Mouse (Mus musculus): Measurements from ENCODE around the gene Ccnt1. TPM values are rescaled to one million over a fixed set of nuclear protein-coding genes. Genes with fewer than 3 reads are reported as not detected.

Ccnt1 gene
- 1.7 and 2.3 TPM in 2 replicates for polyA plus RNA-seq (2012; rRNA removed; ENCODE audit: low replicate concordance)

DNA sequence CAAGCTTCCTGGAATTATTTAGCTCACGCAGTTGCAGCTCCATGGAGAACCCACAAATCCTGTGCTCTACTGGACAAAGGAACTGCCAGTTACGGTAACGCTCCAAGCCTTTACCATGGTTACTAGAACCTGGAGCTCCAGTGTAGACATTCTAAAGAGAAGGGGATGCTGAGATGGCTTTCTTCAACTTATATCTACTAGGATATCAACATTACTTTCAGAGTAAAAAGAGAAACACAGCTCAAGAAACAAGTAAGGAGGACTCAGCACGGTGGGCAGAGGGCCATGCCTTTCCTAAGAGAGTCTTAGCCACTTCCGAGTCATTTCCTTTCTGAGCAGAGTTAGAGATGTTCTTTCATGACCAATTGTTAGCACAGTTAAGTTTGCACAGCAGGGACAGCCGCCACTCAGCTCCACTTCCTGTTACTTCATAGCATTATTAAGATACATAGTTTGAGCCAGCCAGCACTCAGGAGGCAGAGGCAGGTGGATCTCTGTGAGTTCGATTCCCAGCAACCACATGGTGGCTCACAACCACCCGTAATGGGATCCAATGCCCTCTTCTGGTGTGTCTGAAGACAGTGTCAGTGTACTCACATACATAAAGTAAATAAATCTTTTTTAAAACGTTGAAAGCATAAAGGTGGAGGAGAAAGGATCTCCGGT is at the start of gene Ccnt1, which contains the start of gene 4930415O20Rik:
Gene Ccnt1, minus strand, starts transcription at position 51 of the 666 bp plus-strand sequence.
Gene 4930415O20Rik, plus strand, starts transcription at position 132 of the 666 bp plus-strand sequence.

DNA sequence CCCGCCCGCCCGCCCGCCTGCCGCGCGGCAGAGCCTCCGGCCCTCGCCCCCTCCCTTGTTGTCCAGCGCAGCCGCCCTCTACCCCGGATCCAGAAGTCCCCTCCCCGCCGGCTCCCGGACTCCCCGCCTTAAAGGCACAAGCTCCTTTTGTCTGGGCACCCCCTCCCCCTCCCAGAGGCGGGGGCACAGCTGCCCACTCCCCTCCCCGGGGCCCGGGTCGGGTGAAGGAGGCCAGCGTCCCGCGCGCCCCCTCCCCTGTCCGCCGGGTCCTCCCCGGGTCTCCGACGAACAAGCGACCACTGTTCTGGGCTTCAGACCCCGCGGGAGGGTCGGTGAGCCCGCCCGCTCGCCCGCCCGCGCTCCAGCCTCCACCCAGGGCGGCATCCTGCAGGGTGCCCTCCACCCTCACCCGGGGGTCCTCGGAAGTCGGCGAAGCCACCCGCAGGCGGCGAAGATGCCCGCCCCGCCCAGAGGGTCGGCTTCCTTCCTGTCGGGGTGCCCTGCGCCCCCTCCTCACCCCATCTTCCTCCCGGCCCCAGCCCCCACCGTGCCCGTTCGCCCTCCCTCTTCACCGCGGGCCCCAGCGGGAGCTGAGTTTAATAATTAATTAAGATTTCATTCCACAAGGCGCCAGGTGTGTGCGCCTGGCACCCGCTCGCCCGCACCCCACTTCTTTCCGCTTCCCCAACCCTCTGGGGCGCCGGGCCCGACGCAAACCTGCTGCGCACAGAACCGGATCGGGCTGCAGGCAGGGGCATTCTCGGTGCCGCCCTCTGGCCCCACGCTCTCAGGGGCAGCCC is 38.8 kb upstream of the Ccnt1 start, which contains the start of gene Adcy6:
Gene Adcy6, minus strand, starts transcription at position 746 of the 800 bp plus-strand sequence.

DNA sequence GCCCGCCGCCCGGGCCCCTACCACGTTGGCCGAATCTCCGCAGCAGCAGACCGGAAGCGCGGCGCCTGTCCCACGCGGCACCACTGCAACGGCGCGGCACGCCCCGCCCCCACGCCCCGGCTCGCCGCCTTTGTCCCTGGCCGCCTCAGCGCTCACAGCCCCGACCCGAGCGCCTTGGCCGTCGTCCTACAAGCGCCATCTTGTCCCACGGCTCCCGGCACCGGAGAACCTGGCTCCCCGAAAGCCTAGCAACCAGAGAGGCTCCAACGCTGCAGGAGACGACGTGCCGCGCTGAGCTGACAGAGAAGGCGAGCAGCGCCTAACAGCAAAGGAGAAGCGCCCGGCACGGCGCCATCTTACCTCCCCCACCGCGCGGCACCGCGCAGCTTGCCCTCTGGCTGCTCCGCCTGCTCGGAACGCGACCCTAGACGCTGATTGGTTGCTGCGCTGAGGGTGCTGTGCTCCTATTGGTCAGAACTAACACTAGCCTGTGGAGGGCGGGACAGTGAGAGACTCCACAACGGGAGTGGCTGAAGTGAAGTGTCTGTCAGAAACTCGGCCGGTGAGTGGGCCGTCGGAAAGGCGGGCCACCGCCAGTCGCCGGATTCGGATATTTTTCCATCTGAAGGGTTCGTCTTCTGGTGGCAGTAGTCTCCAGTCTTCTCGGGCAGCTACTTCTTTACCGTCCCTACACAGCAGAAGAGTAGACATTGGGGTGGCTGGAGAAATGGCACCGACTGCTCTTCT is 36.7 kb downstream of the Ccnt1 start, which contains the start of gene Kansl2:
Gene Kansl2, minus strand, starts transcription at position 384 of the 747 bp plus-strand sequence.

DNA sequence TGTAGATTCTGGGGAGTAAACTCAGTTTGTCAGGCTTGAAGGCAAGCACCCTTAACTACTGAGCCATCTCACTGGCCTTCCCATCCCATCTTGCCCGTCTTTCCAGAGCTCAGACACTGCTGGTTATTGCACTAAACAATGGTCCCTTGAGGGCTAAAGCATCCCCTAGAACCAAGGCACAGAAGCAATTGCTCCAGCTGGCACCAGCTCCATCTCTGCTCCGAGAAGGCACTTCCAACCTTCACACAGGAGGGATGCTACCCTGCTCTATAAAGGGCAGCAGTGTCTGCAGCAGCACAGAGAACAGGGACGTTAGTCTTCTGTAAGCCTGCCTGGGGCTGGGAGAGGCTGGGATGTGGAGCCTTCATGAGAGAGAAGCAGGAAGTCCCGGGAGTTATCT is 78.6 kb downstream of the Ccnt1 start, which contains the start of gene Olfr279:
Gene Olfr279, plus strand, starts transcription at position 301 of the 400 bp plus-strand sequence.

Other genes starting within 250 kb of the Ccnt1 start
- gene Olfr284, start 229.9 kb downstream of the Ccnt1 start, polyA plus RNA-seq (2012; rRNA removed; ENCODE audit: low replicate concordance): not detected in 2 replicates
- gene Olfr283, start 190.0 kb downstream of the Ccnt1 start, polyA plus RNA-seq (2012; rRNA removed; ENCODE audit: low replicate concordance): not detected in 2 replicates
- not detected in 2 replicates for gene Olfr282, start 139.7 kb downstream of the Ccnt1 start, polyA plus RNA-seq (2012; rRNA removed; ENCODE audit: low replicate concordance)
- gene Olfr281, start 118.3 kb downstream of the Ccnt1 start, polyA plus RNA-seq (2012; rRNA removed; ENCODE audit: low replicate concordance): not detected in 2 replicates
- gene OR5BS1P, start 101.0 kb downstream of the Ccnt1 start, polyA plus RNA-seq (2012; rRNA removed; ENCODE audit: low replicate concordance): not detected in 2 replicates
- gene Lalba, start 88.2 kb downstream of the Ccnt1 start, polyA plus RNA-seq (2012; rRNA removed; ENCODE audit: low replicate concordance): not detected in 2 replicates
- gene Olfr279, start 78.5 kb downstream of the Ccnt1 start, polyA plus RNA-seq (2012; rRNA removed; ENCODE audit: low replicate concordance): not detected in 2 replicates
- 14.6 and 20.2 TPM in 2 replicates for gene Kansl2, start 36.7 kb downstream of the Ccnt1 start, polyA plus RNA-seq (2012; rRNA removed; ENCODE audit: low replicate concordance)
- 0.96 TPM in 1 of 2 replicates, not detected in the other for gene 4930415O20Rik, start 81 bp upstream of the Ccnt1 start, polyA plus RNA-seq (2012; rRNA removed; ENCODE audit: low replicate concordance)
- 46.5 and 77.2 TPM in 2 replicates for gene Adcy6, start 39.2 kb upstream of the Ccnt1 start, polyA plus RNA-seq (2012; rRNA removed; ENCODE audit: low replicate concordance)
- 22.9 and 29.1 TPM in 2 replicates for gene Cacnb3, start 59.9 kb upstream of the Ccnt1 start, polyA plus RNA-seq (2012; rRNA removed; ENCODE audit: low replicate concordance)
- gene Ddx23, start 92.0 kb upstream of the Ccnt1 start, polyA plus RNA-seq (2012; rRNA removed; ENCODE audit: low replicate concordance): 18.0 and 23.8 TPM in 2 replicates
- 0.88 and 1.3 TPM in 2 replicates for gene Rnd1, start 106.5 kb upstream of the Ccnt1 start, polyA plus RNA-seq (2012; rRNA removed; ENCODE audit: low replicate concordance)
- gene Ccdc65, start 137.3 kb upstream of the Ccnt1 start, polyA plus RNA-seq (2012; rRNA removed; ENCODE audit: low replicate concordance): 0.07 and 0.12 TPM in 2 replicates
- gene Fkbp11, start 157.3 kb upstream of the Ccnt1 start, polyA plus RNA-seq (2012; rRNA removed; ENCODE audit: low replicate concordance): 18.0 and 30.8 TPM in 2 replicates
- gene Arf3, start 192.3 kb upstream of the Ccnt1 start, polyA plus RNA-seq (2012; rRNA removed; ENCODE audit: low replicate concordance): 38.7 and 67.0 TPM in 2 replicates
- gene Wnt10b, start 207.2 kb upstream of the Ccnt1 start, polyA plus RNA-seq (2012; rRNA removed; ENCODE audit: low replicate concordance): 0.17 and 0.19 TPM in 2 replicates
- gene Wnt1, start 218.9 kb upstream of the Ccnt1 start, polyA plus RNA-seq (2012; rRNA removed; ENCODE audit: low replicate concordance): not detected in 2 replicates
- gene Ddn, start 238.6 kb upstream of the Ccnt1 start, polyA plus RNA-seq (2012; rRNA removed; ENCODE audit: low replicate concordance): 0.09 TPM in 1 of 2 replicates, not detected in the other